Mouse (Mus musculus): Measurements from ENCODE around the gene Plekha5.

Gene Plekha5

DNA sequence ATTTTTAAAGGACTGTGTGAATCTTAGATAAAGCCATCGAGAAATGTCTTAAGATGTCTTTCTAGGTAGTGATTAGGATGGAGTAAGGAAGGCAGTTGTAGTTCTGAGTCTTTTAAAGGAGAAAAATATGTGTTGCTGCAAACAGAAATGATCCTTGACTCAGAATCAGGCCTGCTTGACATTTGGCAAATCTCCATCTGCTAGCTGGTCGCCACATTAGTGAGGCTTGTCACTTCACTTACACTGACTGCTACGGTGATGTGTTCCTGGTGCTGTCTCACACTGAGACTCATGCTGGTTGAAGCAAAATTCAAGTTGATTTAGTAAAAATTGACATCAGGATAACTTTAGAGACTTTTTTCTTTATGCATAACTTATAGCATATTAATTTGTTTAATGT, 32.0 kb downstream of the Plekha5 start:
- no peak for DNase-seq (ENCODE audit: low read depth, low spot score)

DNA sequence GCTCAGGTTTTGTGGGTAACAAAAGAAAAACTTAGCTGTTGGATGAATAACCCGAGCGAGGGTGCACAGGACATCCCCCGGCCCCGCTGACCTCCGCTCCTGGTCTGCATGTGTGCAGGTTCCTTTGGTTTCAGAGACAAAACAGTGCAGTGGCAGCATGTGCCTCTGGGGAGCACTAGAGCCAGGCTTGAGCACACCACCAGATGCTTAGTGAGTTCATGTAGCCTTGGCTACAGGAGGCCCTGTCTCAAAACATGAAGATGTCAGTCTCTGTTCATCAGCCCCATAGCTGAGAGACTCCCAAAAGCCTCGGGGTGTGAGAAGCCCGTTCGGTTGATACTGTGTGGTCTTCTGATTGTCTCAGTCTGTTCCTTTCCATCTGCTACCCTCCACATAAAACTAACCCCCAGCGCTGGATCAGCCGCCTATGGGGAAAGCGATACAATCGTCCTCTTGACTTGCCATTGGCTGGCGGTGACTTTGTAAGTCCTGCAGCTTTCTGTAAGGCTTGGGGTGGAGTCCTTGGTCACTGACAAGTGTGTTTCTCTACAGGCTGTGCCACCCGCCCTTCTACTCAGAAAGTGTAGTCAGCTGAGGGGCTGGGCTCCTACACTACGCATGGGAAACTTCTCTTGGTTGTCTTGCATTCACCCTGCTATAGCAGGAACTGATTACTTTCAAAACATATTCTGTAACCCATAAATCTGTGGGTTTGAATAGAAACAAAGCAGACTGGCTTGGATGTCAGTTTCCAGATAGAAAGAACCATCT, 32.7 kb downstream of the Plekha5 start:
- DNase-seq (ENCODE audit: low read depth, low spot score): no peak

DNA sequence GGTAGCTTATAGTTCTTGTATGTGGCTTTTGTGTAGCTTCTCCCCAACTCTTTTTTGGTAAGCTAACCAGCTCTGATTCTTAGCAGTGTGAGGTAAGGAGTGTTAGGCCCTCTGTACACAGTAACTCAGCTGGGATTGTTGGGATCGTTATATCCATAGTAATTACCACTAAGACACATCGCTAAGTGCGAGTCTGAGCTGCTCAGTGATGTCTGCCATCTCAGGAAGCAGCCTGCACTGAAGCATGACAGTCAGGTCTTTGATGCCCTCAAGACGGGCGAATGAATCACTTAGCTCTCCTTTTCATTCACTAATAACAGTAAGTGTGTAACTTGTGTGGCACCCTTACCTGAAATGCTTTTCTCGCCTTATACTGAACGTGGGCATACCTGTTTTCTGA, 36.5 kb downstream of the Plekha5 start:
- no peak for DNase-seq (ENCODE audit: low read depth, low spot score)

DNA sequence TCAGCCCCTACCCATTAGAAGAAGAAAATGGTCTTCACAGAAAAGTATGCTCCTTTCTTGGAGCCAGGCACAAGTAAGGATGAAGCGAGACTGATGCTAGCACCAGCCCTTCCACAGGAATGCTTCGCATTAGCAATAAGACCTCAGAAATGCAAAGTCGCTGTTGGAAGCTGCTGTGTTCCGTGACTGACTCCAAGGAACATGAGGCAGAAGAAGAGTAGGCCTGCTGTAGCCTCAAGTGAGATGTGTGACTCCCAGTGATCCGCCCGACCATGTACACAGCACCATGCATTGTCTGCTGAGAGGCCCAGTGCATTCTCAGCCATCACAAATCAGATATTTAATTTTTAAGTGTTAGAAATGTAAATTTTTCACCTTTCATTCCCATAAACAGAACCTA, 41.0 kb downstream of the Plekha5 start:
- no peak for DNase-seq (ENCODE audit: low read depth, low spot score)

DNA sequence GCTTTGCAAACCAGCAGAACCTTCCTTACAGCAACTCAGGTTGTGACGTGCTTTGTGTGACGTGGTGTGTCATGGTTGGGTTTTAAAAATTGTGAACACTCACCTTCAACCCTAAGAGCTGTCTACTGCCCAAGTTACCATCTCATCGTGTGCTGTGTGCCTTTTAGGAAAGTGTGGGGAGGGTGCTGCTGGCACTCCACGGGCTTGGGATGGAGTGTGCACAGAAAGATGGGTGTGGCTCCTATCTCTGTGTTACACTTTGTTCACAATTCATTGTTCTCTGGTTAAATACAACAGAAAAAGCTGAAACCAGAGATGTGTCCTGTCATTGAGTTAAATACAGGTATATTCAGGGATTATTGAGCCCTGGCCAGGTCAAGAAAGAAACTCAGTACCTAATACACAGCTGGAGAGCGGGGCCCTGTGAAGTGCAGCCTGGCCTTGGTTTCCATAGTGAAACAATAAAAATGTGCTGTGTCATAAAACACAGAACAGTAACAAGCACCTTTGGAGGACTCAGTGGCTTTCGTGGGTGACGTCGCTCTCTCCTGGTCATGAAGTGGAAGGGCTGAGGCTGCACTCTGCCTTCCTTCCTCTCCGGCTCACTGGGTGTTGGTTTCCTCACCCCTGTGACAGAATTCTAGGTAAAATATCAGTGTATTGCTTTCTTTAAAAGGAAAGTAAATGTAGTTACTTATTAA, 42.2 kb downstream of the Plekha5 start:
- DNase-seq (ENCODE audit: low read depth, low spot score): no peak

DNA sequence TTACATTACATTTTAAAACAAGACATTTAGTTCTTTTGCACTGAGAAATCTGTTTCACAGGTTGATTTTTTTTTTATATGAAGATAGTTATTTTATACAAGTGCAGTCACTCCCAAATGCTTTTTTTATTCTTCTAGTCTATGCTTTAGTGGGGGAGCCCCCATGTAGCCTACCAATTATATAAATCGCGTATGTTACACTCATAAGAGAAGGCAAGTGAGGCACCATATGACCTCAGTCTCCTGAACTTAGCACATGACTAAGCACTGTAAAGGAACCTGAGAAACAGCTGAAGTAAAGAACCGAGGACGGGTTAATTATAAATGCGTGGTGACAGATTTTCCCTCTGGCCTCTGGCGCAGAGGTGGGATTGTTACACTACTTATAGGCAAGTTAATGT, 43.0 kb downstream of the Plekha5 start:
- DNase-seq (ENCODE audit: low read depth, low spot score): no peak

DNA sequence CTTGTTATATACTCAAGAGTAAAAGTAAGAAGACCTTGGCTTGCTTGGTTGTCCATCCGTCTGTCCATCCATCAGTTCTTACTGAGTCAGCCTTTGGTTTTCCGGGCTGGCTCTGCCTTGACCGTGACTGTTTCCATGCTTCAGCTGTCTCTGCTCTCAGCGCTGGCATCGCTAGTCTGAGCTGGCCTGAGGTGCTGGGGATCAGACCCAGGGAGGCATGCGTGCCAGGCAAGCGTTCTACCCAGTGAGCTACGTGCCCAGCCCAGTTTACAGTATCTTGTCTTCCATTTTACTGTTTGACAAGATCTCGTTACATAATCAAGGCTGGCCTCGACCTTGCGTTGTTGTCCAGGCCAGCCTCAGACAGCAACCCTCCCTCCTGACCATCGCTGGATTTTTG, 44.0 kb downstream of the Plekha5 start:
- no peak for DNase-seq (ENCODE audit: low read depth, low spot score)

DNA sequence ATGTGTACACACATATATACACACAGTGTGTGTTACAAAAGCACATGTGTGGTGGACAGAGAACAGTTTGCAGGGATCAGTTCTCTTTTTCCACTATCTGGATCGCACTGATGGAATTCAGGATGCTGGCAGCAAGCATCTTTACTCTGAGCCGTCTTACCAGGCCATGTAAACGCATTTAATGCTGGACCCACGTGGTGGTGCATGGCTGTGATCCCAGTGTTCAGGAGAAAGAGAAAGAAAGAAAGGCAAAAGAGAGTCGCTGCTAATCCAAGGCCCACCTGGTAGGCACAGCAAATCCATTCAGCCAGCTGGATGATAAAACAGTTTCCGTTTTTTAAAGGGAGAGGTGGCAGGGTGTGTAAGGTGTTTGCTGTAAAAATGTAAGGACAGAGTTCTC, 45.9 kb downstream of the Plekha5 start:
- no peak for DNase-seq (ENCODE audit: low read depth, low spot score)

DNA sequence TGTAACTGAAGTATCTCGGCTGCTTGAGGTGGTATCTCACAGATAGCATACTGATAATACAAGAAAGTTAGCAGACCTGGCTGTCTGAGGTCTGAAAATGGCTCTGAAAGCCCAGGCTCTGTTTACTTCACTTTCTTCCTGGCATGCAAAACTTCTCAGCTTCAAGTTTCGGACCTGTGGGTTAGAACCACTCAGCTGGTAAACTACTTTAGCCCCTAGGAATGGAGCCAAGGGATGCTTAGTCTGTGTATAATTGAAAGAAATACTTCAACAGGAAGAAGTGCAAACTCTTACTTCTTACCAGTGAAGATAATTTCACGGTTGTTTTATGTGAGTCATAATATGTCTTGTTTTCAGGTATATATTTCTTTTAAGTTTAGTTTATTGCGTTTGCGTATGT, 47.9 kb downstream of the Plekha5 start:
- DNase-seq (ENCODE audit: low read depth, low spot score): no peak

DNA sequence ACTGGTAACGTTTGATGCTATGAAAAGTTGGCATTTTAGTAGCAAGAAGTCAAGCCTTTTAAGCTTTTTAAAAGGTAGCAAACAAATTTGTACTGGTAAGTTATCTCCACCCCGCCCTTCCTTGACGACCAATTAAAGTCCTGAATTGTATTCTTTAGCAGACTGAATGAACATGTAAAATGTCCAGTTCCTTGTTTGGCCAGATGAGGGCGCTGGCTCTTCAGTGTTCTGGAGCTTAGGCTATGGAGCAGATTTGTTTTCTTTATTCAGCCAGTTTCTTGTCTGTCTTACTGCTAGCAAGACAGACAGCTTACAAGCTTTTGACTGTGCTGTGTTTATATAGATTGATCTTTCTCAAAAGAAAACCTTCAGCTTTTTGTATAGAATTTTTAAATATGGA, 48.5 kb downstream of the Plekha5 start:
- peak; percentile 34 for DNase-seq (ENCODE audit: low read depth, low spot score)

DNA sequence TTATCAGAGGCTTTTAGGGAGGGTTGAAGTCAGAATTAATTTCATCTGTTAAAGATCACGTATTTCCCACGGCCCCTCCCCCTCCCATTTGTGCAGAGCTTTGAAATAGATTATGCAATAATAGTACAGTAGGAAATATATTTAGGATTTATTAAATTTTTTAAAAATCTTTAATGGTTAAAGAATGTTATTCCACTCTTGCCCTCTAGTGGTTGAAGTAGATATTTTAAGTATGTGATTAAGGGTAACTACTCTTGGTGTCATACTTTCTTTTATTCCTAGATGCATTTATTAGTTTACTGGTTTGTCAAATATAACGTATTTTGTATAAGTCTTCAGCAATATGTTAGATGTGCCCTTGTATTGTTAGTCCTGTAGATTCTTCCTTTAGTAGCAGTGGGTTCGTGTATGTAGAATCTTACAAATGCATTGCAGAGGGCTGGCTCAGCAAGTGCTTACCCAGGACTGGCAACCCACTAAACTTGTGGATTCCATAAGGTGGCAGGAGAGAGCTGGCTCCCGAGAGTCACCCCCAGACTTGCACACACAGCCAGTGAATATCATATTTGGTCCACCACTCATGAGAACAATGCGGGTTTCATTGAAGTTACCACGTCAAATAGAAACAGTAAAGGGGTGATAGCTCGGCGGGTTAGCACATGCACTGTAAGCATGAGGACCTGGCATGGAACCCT, 51.7 kb downstream of the Plekha5 start:
- no peak for DNase-seq (ENCODE audit: low read depth, low spot score)

DNA sequence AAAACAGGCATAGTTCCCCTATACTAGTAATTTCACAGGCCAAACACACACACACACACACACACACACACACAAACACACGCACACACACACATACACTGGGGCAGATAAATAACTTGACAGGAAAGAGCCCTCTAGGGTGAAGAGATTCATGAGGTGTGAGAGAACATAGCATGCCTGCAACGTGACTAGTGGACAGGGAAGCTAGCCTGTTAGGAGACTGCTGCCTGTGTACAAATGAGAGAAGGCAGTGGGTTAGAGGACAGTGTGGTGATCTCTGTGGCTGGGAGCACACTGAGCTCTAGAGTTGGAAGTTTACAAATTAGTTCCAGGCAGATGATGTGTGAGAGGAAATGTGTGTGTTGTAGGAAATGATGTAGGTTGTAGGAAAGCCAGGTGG, 53.1 kb downstream of the Plekha5 start:
- no peak for DNase-seq (ENCODE audit: low read depth, low spot score)

DNA sequence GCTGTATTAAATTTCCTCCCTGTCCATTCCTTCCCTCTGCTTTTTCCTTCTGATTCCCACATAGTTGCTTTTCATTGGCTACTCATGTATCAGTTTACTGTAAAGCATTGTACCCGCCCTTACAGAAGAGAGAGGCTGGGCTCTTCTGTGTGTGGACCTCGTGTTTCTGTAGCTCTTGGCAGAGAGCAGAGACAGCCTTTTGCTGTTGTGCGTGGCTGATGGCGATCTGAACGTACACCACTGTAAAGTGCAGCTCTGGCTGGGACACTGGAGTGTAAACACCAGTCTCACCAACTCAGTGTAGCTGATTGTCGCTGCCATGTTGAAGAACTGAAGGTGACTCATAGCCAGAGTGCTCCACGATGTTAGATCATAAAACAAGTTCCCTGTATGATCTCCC, 54.2 kb downstream of the Plekha5 start:
- DNase-seq (ENCODE audit: low read depth, low spot score): no peak

DNA sequence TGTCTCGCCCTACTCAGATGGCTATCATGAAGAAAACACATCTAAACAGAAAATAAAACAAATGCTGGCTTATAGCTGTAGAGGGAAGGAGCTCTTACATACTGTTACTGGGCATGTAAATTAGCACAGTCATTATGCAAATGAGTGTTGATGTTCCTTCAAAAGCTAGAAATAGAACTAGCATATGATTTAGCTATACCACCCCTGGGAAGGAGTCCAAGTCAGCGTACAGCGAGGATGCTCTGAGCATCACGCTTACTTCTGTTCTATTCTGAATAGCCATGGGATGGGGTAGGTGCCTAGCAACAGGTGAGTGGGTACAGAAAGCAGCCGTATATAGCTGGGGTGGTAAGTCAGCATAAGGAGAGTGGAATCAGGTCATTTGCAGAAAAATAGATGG, 55.1 kb downstream of the Plekha5 start:
- no peak for DNase-seq (ENCODE audit: low read depth, low spot score)

DNA sequence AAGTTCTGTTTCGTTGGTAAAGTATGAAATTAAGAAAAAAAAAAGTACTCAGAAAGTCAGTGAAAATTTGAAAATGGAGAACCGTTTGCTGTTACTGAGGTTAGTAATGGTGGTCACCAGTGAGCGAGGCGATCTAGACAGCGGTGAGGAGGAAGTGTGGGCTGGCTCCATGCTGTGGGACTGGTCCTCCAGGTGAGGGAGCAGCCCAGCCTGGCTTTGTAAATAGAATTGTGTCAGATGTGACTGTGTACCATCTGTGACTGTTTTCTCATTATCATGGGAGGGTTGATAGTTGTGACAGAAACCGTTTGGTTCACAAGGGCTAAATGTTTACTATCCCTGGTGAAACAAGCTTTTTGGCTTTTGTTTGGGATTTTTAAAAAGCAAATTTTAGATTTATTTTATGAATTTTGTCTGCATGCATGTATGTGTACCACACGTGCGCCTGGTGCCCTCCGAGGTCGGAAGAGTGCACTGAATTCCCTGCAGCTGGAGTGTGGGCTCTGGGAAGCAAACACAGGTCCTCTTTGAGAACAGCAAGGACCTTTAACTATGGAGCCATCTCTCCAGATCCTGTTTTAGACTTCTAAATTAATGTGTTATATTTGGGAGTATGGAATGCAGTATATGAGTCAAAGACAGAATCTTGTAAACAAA, 56.7 kb downstream of the Plekha5 start:
- no peak for DNase-seq (ENCODE audit: low read depth, low spot score)

DNA sequence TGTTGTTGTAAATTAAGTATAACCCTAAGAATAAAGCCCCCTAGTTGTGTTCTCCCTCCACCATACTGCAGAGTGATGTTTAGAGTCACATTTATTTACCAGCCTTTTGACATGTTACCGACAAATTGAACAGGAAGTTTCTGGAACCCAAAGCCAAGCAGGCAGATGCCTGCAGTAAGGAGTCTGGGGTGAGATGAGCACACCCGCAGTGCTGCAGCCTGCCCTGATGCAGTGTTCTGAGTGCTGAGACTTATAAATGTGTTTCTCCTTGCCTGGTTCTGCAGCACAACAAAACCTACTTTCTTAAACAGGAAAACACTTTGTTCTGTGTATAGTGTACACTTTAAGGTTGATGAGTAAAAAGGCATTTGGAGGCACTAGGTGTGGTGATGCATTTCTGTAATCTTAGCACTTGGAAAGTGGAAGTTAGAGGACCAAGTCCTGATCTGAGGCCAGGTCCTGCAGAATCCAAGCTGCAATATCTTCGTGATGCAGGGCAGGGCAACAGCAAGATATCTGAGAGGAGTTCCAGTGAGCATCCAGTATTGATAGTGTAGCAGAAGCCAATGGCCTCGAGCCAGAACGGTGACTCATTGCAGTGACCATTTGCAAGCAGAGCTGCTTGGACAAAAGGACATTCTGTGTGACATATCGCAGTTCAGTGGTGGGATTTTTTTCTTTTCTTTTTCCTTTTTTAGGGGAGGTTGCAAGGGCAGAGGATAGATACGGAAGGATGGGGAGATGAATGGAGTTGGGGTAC, 58.0 kb downstream of the Plekha5 start:
- DNase-seq (ENCODE audit: low read depth, low spot score): no peak

DNA sequence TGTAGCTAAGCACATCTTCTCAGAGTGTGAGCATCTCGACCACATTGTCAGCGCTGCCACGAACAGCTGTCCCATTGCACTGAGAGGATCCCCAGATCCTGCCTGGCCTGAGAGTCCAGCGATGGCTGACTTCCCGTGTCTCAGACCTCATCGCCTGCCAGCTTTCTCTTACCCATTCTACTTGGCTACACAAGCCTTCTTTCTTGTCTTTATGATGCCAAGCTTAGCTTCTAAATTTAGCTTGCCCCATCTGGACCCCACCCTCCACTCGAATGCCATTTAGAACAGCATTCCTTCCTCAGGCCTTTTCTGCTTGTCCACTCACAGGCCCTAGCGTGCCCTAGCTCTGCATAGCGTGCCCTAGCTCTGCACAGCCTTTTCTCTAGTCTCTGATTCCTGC, 60.3 kb downstream of the Plekha5 start:
- DNase-seq (ENCODE audit: low read depth, low spot score): no peak

DNA sequence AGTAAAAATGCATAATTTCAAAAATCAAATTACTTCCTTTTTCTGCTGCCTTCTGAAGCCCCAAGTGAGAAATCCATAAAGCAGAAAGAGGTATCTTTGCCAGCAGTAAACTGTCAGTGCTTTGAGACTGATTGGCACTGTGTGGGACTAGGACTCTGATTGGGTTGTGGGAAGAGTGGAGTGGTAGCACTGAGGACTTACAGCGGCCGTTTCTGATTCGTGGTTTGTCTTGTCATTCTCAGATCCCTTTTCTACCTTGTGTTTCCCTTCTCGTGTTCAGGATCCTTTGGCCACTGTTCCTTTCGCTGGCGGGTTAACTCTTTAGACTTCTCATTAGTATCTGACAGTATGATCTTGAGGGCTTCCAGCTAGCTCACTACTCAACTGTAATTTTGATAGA, 61.8 kb downstream of the Plekha5 start:
- DNase-seq (ENCODE audit: low read depth, low spot score): no peak

DNA sequence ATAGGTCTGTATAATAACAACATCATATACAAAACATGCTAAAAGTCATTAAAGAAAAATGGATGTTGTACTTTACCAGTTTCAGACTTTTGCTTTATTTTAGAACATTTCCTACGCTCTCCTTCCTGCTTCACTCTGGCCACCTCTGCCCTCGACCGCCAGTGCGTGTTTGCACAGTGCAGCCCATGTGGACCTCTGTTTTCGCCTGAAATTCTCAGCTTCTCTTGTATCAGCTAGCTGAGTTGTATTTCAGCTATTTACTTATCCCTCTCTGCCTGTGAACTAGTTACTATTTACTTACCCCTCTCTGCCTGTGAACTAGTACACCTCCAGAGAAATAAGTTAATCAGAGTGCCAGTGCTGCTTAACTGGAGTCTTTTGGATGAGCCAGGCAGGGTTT, 62.8 kb downstream of the Plekha5 start:
- no peak for DNase-seq (ENCODE audit: low read depth, low spot score)

DNA sequence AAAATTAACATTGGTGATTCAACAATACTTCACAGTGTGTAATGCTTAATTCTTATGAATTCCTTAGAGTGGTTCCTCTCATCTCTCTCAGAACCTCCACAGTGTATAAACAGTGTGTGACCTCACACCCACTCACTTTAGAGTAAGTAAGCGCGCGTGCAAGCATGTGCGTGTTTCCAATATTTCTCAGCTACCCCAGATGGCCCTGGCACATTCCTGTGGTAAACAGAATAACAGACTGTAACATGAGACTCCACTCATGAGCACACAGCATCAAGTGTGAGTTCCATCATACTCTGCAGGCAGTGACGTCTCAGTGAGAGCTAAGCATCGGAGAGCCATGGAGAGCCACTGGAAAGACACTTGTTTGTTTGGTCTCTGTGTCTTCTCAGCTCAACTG, 63.6 kb downstream of the Plekha5 start:
- DNase-seq (ENCODE audit: low read depth, low spot score): no peak

DNA sequence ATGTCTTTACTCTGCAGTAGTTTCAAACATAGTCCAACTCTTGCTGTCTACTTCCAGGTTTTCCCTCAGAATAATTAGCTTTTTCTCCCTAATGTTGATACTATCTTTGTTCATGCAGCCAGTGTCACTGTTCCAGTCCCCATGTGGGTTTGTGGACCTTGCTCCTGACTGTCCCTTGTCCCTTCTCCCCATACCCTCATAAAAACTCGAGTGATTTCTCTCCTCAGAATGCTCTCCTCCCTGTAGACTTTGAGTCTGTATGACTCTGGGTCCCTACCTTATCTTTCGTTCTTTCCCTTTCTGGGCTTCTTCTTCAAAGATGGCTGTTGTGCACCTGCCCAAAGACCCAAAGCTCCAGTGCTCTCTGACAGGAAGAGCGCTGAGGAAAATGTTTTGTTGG, 64.8 kb downstream of the Plekha5 start:
- no peak for DNase-seq (ENCODE audit: low read depth, low spot score)

DNA sequence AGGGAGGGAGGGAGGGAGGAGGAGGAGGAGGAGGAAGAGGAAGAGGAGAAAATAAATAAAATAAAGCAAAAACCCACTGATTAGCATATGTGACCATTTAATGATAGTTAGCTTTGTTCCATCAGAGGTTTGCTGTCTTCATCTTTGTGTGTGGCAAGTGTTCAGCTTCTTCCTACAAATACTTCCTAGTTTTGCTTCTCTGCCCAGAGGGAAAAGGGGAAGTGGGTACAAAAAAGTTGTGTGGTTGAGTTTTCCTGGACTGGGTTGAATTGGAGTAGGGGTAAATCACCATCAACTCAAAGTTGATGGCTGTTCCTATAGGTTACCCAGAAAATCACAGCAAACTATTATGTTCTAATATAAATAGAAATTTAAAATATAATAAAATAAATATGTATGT, 65.7 kb downstream of the Plekha5 start:
- no peak for DNase-seq (ENCODE audit: low read depth, low spot score)
